Mouse (Mus musculus): ENCODE results near the gene Cdk5r2. TPM values are rescaled to one million over a fixed set of nuclear protein-coding genes. Genes with fewer than 3 reads are reported as not detected.
"Not testable (repeated sequence)": the region's sequence is repeated elsewhere in the genome, so short reads cannot be mapped to it uniquely, and the experiment has no call there.

Gene Cdk5r2
- total RNA-seq (2021) = 4.1 and 5.8 TPM in 2 replicates
- long read RNA-seq, experiment 1 = 0 reads
- long read RNA-seq, experiment 2, partial matches to known transcripts = 0 of 1 reads
- long read RNA-seq, experiment 2, other reads (novel, unspliced or antisense) = 0 of 1 reads

DNA sequence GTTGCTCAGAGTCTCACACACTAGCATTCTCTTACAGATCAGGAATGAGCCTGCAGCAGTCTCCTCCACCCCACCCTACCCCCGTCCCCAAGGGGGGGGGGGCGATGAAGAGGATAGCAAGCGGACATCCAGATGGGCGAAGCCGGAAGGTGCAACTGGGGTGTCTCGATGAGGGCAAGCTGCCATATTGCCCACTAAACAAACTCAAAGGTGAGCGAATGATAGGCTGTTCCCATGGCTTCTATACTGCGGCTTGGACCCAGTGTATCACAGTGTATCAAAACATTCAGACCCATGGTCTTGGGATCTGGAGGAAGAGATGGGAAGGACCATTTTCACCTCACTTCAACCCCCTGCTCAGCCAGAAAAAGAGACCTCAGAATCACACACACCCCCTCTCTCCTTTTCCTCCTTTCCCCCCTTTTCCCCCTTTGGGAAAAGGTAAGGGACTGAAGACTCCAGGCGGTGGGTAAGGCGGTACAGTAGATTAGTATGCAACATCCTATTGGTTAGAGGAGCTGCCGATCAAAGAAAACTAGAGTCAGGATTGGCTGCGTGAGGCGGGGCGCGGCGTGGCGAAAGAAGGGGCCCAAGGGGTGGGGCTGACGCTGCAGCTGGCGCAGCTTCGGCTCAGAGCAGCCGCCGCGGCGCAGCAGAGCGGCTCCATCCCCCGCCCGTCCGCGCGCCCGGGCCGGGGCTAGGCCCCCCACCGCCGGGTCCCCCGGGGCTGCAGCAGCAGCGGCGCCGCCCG is at the start of gene Cdk5r2:
Cdk5r2 (plus strand) TSS at position 629 of the 751 bp plus-strand sequence.
- DNase-seq = peak; percentile 88

DNA sequence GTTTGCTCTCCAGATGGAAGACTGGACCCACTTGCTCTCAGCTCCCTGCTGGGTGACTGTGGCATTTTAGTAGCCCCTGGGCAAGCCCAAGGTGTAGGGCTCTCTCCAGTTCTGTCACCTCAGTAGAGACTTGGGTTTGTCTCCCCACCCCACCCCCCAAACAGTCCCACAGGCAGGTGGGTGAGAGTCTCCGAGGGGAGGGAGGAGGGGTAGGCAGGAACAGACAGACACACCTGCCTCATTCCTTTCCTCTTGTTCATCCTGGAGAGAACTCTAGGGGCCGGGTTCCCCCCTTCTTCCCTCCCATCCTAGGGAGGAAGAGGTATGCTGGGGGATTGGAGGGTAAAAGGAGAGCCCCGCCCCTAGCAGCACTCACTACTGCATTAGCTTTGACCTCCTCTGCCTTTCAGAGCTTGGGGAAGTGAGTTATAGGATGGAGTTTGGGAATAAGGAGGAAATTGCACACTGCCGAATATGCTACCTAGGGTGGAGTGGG is 49.3 kb upstream of the Cdk5r2 start:
- DNase-seq = no peak

GRCm38 (mm10) chr1:74805843-74806242 is 48.9 kb upstream of the Cdk5r2 start:
- no peak for DNase-seq

DNA sequence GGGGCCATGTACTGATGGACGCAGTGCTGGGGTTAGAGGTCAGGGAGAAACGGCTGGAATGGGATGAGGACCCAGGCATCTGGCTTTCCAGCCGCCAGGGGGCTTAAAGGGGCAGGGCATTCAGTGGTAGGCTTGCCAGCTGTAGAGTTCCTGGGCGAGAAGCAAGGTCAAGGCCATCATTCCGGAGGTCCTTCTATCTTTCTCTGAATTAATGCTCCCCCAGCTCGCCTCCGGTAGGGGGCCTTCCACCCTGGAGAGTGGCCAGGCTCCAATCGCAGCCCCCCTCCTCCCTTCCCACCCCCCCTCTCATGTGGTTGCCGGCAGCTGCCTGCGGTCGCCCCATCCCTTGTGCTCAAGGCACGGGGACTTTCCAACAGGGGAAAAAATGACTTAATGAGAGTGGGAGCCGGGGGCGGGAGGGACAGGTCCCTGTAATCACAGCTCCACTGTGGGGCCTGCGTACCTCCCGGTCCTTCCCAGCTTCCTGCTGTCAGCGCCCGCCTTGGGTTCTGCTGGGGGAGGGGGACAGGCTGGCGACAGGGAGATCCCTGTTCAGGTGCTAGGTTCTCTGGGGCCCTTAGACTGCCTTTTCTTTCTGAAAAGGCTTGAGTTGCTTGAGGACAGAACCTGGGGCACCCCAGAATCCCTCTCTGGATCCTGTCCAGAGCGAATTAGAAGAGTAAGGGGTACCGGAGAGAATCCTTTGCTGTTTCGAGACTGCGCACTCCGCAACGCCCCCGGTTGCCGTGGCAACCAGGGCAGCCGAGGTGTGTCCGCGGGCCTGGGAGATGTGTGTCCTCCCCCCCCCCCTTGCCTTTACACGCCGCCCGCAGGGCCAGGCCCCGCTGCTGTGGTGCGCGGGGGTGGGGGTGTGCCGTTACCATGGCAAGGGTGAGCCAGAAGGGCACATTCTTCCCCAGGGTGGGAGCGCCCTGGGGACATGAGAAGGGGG is 48.1 kb upstream of the Cdk5r2 start:
- peak; percentile 75 for DNase-seq

DNA sequence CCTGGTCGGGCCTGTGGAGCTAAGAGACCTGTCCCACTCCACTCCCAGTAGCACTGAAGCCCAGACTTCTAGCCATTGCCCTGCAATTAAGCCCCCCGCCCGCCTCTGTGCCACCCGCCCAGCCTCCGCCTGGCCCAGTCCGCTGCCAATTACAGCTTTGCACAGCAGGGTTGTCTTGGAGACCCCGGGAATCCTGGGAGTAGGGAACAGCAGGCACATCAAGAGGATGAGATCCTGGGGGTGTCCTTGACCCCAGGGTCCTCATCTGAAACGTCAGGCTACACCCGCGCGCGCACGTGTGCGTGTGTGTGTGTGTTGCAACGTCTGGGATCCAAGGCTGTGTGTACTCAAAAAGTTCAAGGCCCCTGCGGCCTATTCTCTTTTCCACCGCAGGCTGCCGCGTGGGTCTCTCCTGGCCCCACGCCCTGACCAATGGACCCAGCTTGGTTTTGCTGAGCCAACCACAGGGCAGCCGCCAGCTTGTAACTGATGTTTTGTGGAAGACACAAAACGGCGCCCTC is 47.1 kb upstream of the Cdk5r2 start:
- peak; percentile 81 for DNase-seq

DNA sequence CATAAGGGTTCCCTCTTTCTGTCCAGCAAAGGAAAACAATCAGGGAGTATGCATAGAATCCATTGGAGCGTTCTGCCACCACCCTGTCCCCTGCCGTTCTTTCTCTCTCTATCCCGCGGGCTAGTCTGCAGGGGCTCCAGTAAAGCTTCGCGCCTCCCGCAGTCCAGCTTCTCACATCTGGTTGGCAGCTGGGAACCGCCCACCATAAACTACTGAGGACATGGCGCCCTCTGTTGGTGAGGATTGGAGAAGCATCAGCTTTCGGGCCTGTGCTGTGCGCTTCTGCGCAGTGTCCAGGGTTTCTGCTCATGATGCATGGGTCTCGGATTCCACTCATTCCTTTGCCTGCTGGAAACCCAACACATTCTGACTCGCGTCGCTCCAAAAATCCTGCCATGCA is 46.7 kb upstream of the Cdk5r2 start:
- DNase-seq = peak; percentile 96

GRCm38 (mm10) chr1:74809007-74809406 is 45.7 kb upstream of the Cdk5r2 start:
- DNase-seq = peak; percentile 45

GRCm38 (mm10) chr1:74814931-74815647 is 39.6 kb upstream of the Cdk5r2 start:
- DNase-seq = no peak

DNA sequence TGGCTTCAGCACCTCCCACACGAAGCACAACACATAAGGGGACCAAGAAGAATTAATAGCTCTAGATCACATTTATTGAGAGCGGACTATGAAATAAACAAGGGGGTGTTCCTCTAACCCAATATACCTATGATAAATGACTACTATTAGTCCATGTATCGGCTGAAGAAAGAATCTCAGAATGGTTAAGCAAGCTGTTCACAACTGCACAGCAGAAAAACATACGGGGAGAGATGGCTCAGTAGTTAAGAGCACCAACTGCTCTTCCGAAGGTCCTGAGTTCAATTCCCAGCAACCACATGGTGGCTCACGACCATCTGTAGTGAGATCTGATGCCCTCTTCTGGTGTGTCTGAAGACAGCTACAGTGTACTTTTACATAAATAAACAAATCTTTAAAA is 38.8 kb upstream of the Cdk5r2 start:
- DNase-seq = not testable (repeated sequence)

DNA sequence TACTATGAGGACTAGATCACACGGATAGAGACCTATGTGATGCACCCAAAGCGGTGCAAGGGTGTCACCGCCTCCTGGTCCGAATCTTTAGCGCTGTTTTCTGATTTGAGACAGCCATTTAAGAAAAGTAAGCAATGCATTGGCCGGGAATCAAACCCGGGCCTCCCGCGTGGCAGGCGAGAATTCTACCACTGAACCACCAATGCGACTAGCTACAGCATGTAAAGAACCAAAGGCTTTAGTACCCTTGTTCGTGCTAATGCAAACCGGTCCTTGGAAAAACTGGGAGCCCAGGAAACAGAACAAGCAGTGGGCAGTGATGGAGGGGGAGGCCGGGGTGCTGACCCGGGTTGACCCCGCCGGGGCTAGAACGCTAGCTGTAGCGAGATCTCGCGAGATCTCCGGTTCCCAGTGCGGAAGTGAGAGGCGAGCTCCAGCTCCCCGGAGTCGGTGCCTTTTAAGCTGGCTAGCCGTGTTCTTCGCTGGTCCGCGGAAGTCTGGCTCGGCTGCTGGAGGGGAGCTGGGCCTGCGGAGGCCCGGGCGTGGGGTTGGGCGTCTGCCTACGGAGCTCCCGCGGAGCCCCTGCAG is 38.0 kb upstream of the Cdk5r2 start:
- DNase-seq = peak; percentile 96

DNA sequence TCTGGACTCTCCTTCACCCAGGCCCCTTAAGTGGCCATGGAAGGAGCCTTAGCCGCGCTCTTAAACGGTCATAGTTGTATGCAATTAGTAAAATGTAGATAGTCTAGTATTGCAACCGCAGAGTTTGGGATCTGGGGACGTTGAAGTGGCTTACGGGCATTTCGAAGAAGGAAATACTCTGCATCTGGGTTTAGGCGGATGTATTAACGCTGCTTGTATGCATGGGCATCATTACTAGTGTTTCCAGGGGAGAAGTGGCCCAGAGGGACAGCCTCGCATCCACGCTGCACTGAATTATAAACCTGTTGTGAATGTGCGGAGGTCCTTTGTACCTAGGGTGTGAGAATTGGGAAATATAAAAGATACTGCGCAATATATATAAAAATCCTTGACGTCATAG is 37.5 kb upstream of the Cdk5r2 start:
- no peak for DNase-seq

- no peak for DNase-seq
Measured at GRCm38 (mm10) chr1:74818509-74818908, 36.2 kb upstream of the Cdk5r2 start.

DNA sequence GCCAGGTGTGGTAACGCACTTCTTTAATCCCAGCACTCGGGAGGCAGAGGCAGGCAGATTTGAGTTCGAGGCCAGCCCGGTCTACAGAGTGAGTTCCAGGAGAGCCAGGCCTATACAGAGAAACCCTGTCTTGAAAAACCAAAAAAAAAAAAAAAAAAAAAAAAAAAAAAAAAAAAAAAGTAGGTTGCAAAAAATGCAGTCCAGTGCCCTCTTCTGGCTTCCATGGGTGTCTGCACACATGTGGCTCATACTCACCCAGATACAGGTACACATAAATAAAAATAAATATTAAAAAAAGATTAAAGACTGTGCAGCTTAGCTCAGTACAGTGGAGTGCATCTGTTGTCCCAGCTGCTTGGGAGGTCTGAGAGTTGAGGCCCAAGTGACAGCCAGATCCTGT is 31.1 kb upstream of the Cdk5r2 start:
- not testable (repeated sequence) for DNase-seq

DNA sequence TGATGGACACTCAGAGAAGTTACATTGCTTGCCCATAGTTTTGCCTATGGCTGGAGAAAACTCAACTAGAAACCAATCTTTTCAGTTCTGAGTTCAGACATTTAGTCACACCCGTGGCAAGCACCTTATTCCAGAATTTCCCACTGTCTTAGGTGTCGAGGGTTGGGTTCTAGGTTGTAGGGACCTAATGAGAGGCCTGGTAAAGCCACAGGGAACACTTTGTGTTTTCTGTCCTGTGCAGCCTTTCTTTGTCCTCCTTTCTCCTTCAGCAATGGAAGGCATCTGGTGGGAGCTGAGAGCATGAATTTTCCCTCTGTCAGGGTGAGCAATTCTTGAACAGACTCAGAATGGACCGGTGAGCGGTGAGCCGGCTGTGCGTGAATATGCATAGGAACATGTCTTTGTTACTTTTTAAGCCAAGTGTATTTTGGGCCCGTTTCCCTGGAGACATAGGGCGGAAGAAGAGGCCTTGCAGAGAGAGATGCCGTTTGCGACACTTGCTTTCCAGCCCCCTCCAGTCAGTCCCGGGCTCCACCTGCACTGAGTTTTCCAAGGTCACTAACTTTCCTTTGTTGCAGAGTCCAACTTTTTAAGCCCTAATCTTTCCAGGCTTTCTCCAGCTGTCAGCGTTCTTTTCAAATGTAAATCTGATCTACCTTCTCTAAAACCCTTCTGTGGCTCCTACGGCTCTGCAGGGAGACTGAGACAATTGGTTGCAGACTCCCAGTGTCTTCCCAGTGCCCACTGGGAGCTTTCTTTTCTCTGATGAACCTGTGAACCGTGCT is 30.0 kb upstream of the Cdk5r2 start:
- peak; percentile 43 for DNase-seq

DNA sequence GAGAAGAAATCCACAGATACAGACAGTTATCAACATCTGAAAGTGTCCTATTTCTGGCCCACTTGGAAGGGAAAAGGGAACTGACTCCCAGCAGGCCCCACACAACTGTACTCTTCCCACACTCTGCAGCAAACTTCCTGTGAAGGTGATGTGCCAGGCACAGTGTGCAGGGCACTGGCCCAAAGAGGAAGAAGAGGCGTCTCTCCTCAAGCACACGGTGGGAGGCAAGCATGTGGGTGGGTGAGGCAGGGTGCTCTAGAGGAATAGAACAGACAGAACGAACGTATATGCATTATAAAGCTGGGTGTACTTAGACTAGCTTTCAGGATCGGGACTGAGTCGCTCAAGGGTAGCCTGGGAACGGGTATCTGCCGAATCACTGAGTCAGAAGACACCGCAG is 24.7 kb upstream of the Cdk5r2 start:
- no peak for DNase-seq

- DNase-seq = no peak
Measured at GRCm38 (mm10) chr1:74833255-74833654, 21.5 kb upstream of the Cdk5r2 start.

DNA sequence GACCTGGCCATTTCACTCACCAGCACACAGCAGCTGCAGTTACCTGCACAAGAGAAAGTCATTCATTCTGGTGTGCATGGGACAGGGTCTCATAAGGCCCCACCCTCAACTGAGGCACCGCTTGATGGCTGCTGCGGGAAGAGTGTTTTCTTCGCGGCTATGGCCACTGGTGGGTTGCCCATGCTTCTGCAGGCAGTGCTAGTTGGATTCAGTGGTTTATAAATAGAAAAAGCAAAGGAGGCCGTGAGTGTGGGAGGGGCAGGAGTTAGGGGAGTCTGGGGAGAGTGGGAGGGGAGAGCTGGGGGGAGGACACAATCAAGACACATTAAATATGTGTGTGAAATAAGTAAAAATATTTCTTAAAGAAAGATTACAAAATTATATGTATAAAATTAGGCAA is 11.6 kb upstream of the Cdk5r2 start:
- DNase-seq = no peak

DNA sequence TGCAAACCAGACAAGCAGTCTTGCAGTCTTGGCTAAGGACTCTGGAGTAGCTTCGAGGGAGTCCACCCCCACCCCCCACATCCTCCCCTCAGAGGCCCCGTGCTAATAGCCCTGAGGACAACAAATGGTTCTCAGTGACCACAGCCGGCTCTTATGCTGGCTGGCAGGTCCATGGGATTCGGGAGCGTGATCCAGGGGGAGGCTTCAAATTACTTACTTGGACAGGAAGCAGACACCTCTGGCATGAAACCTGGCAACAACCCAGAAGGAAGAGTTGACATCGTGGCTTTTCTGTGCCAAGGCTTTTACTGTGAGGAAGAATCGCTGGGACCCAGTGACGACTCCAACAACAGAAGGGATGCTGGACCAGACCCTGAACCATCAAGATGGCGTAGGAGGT is 8.4 kb upstream of the Cdk5r2 start:
- no peak for DNase-seq

DNA sequence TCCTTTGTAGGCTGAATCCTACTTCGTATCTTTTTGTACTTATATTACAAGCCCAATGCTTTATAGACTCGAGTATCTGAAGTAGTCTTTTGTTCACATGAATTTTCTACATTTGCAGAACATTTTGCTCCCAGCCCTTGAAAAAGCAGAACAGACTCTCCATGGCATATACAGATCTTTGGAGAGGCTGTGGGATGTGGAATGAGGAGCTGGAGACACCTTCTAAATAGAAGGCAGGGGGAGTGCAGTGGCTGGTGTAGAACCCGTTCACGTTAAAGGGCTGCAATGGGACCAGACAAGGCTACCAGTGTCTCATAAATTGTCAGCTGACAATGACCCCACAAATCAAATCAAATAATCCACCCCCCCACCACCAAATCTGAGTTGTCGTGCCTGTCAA is 5.8 kb upstream of the Cdk5r2 start:
- no peak for DNase-seq

GRCm38 (mm10) chr1:74850251-74850650 is 4.5 kb upstream of the Cdk5r2 start:
- DNase-seq = no peak
